Mouse (Mus musculus) intestine, postnatal 0 days (tissue): ENCODE measurements around the gene Hoxa7. TPM values are rescaled to one million over a fixed set of nuclear protein-coding genes. Genes with fewer than 3 reads are reported as not detected.

Source experiments
- ATAC-seq: fragments of 200-750 bp; cut with Nextera tagmentation; 2 replicates; pipeline ENCODE4 v1.8.0; 2017; ENCODE audit warnings: mild to moderate bottlenecking, moderate TSS enrichment, moderate library complexity
- H3K27ac ChIP-seq: fragments of 300-500 bp; sonication (generic); 2 replicates; pipeline ENCODE4 v1.5.1; 2014; ENCODE audit warnings: mild to moderate bottlenecking, low read depth, low read length, moderate library complexity
- H3K27me3 ChIP-seq: fragments of 300-500 bp; sonication (generic); replicated peaks from 2 replicates; pipeline ENCODE4 v1.6.1; 2014; ENCODE audit warnings: low read length, mixed read lengths; ENCODE audit not compliant: control insufficient read depth, insufficient read depth
- H3K36me3 ChIP-seq: fragments of 300-500 bp; sonication (generic); 2 replicates; pipeline ENCODE4 v1.6.1; 2014; ENCODE audit warnings: mild to moderate bottlenecking, moderate library complexity; ENCODE audit not compliant: control insufficient read depth, insufficient read depth
- H3K4me1 ChIP-seq: fragments of 300-500 bp; sonication (generic); replicated peaks from 2 replicates; pipeline ENCODE4 v1.6.1; 2014; ENCODE audit warnings: antibody characterized with exemption, low read length, mixed read lengths; ENCODE audit not compliant: control insufficient read depth, insufficient read depth
- H3K4me2 ChIP-seq: fragments of 300-500 bp; sonication (generic); replicated peaks from 2 replicates; pipeline ENCODE4 v1.6.1; 2014; ENCODE audit warnings: low read depth, mild to moderate bottlenecking, moderate library complexity
- H3K4me3 ChIP-seq: fragments of 300-500 bp; sonication (generic); 2 replicates; pipeline ENCODE4 v1.5.1; 2014; ENCODE audit warnings: low read depth, low read length
- H3K9ac ChIP-seq: fragments of 300-500 bp; sonication (generic); 2 replicates; pipeline ENCODE4 v1.6.1; 2014; ENCODE audit warnings: mild to moderate bottlenecking, low read depth, low read length
- H3K9me3 ChIP-seq: fragments of 300-500 bp; sonication (generic); 2 replicates; pipeline ENCODE4 v1.6.1; 2016; ENCODE audit warnings: mixed run types; ENCODE audit not compliant: control insufficient read depth
- CTCF ChIP-seq: sonication (generic); IDR thresholded peaks from 2 replicates; pipeline ENCODE4 v1.5.1; 2016; ENCODE audit warnings: low read depth, mild to moderate bottlenecking, control low read depth, antibody characterized with exemption, moderate library complexity
- WGBS: fragments of 180-500 bp; shearing (Covaris S2); extraction: QIAGEN DNeasy Blood & Tissue Kit; methylation state at CpG from one replicate; pipeline ENCODE4 v1.1.7; 2014; 5-methylcytosine and 5-hydroxymethylcytosine counted together
- polyA plus RNA-seq: library from polyadenylated mRNA; unstranded; fragments of >200 nt; fragmentation: Nextera tagmentation; extraction: Ambion mirVana; gene quantifications from 2 replicates; pipeline ENCODE4 v1.2.1, GENCODE M21; 2015

Gene Hoxa7
- polyA plus RNA-seq, 1 experiment from 2014 or later, result 6.2 TPM

DNA sequence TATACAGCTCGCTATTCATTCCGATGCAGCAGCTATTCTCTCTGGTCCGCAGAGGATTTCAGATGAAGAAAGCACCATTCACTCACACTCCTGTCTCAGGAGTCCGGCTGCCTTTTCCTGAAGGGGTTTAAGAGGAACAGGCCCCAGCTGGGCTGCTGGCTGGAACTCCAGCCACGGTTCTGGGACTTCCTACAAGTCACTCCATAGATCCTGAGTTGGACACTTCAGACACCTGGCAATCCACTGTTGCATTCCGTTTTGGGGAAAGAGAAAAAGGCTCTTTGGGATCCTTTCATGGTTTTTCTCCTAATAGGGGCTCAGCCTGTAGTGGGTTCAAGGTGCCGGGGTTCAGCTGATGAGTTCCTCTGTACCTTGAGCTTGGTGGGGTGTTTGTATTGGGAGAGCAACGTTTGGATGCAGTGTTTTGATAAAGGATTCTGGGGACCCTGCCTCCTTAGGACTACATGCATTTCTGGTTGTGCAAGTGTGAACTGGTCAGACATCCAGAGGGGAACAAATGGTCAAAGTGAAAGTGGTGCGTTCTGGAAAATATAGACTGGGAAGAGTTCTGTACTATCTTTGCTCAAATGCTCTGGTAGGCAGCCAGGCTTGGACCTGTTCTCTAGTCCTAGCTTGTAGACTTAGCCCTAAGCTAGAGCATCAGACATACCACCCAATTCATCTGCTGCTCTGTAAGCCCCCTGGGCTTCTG lies 40.3 kb upstream of the Hoxa7 start:
- H3K4me2 ChIP-seq, result no peak overlapping the region
- no peak overlapping the region for H3K9ac ChIP-seq
- no peaks in the 10 kb centered on the region for H3K4me1 ChIP-seq
- H3K9me3 ChIP-seq, result no peaks in the 10 kb centered on the region
- peak overlapping the region; percentile 2; the same call in 1 of the 2 replicates for H3K4me3 ChIP-seq
- ATAC-seq, result no peak
- TF ChIP-seq CTCF, result no peak
- WGBS, result 5% methylated on average over 9 of the region's 9 CpGs
- no peaks in the 10 kb centered on the region for H3K36me3 ChIP-seq
- H3K27me3 ChIP-seq, result peaks cover 87% of the 10 kb centered on the region
- H3K27ac ChIP-seq, result no peak overlapping the region

DNA sequence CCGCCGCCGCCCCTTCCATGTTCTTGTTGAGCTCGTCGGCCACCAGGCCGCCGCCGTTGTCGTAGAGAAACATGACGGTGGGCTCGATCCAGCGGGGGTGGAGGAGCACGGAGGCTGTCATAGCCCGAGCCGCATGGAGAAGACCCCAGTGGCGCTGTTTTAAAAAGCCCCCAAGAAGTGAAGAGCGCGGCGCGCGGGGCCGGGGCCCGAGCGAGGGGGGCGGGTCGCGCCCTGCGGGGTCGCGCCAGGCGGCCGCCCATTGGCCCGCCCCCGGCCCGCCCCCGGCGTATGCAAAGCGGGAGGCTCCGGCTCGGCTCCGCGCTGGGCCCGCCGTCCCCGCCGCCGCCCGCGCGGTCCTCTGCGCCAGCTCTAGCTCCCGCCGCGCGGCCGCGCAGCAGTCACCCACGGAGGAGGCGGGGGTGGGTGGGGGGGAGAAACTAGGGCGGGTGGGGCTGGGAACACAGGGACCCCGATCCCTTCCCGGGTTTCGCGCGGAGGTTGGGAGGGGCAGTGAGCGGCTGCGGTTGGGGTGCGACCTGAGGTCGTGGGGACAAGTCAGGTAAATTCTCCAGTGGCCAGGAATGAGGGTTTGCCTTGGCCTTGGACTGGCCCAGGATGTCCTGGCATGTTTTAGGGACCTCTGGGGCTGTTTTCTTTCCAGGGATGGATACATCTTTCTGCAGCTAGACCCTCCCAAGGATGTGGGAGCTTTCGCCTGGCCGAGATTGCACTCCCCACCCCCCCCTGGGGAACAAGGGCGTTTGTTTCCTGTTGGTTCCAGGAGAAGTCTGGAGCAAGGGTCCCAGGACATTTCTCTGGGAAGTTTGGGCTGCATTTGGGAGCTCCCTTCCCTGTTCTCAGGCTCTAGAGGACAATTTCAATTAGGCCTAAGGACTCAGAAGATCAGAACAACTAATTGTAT lies 39.3 kb upstream of the Hoxa7 start, which contains the start of gene Hoxa13:
TSS of gene Hoxa13 (minus strand) at position 227 of the 922 bp plus-strand sequence.
- H3K4me2 ChIP-seq, result peak within 1 kb of the TSS; percentile 73
- H3K36me3 ChIP-seq, result no peaks in the 10 kb centered on the region
- H3K27ac ChIP-seq, result no peak within 1 kb of the TSS
- H3K9me3 ChIP-seq, result no peaks in the 10 kb centered on the region
- WGBS, result 1% methylated on average over 35 of the region's 72 CpGs
- H3K27me3 ChIP-seq, result peaks cover 86% of the 10 kb centered on the region
- H3K4me1 ChIP-seq, result no peaks in the 10 kb centered on the region
- H3K9ac ChIP-seq, result peak within 1 kb of the TSS; percentile 31
- no peak for TF ChIP-seq CTCF
- ATAC-seq, result peak; percentile 31; the same call in 1 of the 2 replicates
- H3K4me3 ChIP-seq, result peak within 1 kb of the TSS; percentile 45

DNA sequence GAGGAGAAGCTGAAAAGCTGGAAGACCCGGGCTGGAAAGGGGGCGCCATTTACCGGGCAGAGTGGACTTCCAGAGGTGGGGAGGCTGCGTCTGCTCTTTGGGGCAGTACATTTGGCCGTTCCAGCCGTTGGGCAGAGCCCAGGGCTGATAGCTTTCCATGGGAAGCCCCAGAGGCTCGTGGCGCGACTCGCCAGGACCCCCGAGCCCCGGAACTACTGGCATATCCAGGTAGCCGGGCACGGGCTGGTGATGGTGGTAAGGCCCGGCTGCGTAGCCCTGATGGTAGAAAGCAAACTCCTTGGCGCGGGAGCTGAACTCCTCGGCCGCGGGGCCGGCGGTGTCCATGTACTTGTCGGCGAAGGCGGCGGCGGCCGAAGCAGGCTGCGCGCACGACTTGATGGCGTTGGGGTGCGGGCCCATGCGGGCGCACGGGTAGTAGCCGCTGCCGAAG lies 38.2 kb upstream of the Hoxa7 start:
- Histone ChIP-seq H3K27ac (no peak overlapping the region), H3K4me1 (no peaks in the 10 kb centered on the region), H3K36me3 (no peaks in the 10 kb centered on the region), H3K9me3 (no peaks in the 10 kb centered on the region), H3K27me3 (peaks cover 86% of the 10 kb centered on the region), H3K4me3 (peak overlapping the region; percentile 45), H3K9ac (peak overlapping the region; percentile 31; the same call in 1 of the 2 replicates), H3K4me2 (peak overlapping the region; percentile 73)
- WGBS, result under 1% methylated on average over 33 of the region's 39 CpGs
- TF ChIP-seq CTCF, result no peak
- ATAC-seq, result no peak

DNA sequence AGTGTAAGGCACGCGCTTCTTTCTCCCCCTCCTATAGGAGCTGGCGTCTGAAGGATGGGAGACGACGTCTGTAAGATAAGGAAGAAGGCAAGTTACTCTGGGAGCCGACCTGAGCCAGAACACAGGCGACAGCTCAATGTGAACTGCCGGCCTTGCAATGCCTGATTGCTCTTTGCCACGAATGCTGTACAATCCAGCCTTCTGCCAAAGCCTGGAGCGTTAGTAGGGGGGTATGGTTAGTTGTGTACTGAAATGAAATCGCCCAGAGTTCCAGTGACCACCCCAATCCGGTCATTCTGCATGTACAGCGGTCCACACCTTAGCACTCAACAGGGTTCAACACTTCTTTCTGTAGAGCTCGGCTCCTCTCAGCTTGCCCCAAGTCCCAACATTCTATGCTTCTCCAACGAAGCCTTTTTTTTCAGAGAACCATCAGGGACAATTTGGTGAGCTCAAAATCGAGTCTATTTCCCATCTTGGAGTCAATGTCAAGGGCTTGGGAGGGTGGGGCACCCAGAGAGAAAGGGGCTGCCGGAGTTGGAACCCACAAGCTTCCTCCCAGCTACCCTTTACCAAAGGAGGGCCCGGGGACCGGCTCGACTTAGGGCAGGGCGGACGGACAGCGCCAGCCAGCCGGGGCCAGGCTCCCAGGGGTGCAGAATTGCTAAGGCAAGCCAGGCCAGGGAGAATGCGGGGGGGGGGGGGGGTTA lies 37.6 kb upstream of the Hoxa7 start:
- Histone ChIP-seq H3K4me2 (no peak overlapping the region), H3K27ac (no peak overlapping the region), H3K36me3 (no peaks in the 10 kb centered on the region), H3K9me3 (no peaks in the 10 kb centered on the region), H3K9ac (peak overlapping the region; percentile 31; the same call in 1 of the 2 replicates), H3K4me3 (peak overlapping the region; percentile 45), H3K27me3 (peaks cover 85% of the 10 kb centered on the region), H3K4me1 (no peaks in the 10 kb centered on the region)
- no peak for TF ChIP-seq CTCF
- WGBS, result 2% methylated on average over 24 of the region's 25 CpGs
- no peak for ATAC-seq

DNA sequence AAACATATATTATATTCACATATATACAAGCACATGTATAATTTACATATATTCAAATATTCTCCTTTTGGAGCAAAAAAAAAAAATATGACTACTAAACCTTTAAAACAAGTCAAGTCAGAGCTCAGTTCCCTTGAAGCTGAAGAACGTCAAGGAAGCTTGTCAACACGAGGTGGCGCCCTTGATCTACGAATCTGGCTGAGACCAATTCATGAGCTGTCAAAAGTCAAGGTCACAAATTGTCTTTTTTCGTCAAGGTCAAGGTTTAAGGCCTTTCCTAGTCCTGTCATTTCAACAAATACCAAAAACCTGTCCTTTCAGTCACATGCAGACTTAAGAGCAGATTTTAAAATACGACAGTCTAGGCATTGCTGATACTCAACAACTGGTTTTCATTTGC lies 35.3 kb upstream of the Hoxa7 start:
- no peak overlapping the region for H3K27ac ChIP-seq
- H3K9me3 ChIP-seq, result no peaks in the 10 kb centered on the region
- WGBS, result 4% methylated on average over 6 of the region's 6 CpGs
- H3K36me3 ChIP-seq, result no peaks in the 10 kb centered on the region
- H3K27me3 ChIP-seq, result peaks cover 86% of the 10 kb centered on the region
- no peak overlapping the region for H3K9ac ChIP-seq
- H3K4me1 ChIP-seq, result no peaks in the 10 kb centered on the region
- TF ChIP-seq CTCF, result peak; percentile 87
- no peak overlapping the region for H3K4me3 ChIP-seq
- ATAC-seq, result no peak
- no peak overlapping the region for H3K4me2 ChIP-seq
